Mouse (Mus musculus) midbrain, embryonic 13.5 days (tissue): ENCODE measurements at regions not wholly inside any gene's neighbourhood (a gene's known extent, or its start where the extent isn't known, plus 50 kb on each side); places are given as distances from the start of the nearest gene placed in this dataset.
A peak's percentile ranks its signal among the peaks of the same experiment; 100 is the strongest.

Source experiments
- ATAC-seq: fragments of 200-750 bp; cut with Nextera tagmentation; 2 replicates; pipeline ENCODE4 v1.8.0; 2017; ENCODE audit warnings: mild to moderate bottlenecking, moderate TSS enrichment, moderate library complexity
- H3K27ac ChIP-seq: fragments of 300-500 bp; sonication (generic); 2 replicates; pipeline ENCODE4 v1.5.1; 2015; ENCODE audit warnings: inconsistent platforms, mild to moderate bottlenecking, moderate library complexity
- H3K27me3 ChIP-seq: fragments of 300-500 bp; sonication (generic); 2 replicates; pipeline ENCODE4 v1.6.1; 2015; ENCODE audit warnings: mild to moderate bottlenecking, inconsistent platforms
- H3K36me3 ChIP-seq: fragments of 300-500 bp; sonication (generic); 2 replicates; pipeline ENCODE4 v1.6.1; 2015; ENCODE audit warnings: mild to moderate bottlenecking, inconsistent platforms
- H3K4me1 ChIP-seq: fragments of 300-500 bp; sonication (generic); replicated peaks from 2 replicates; pipeline ENCODE4 v1.6.1; 2015; ENCODE audit warnings: inconsistent platforms
- H3K4me2 ChIP-seq: fragments of 300-500 bp; sonication (generic); replicated peaks from 2 replicates; pipeline ENCODE4 v1.6.1; 2015; ENCODE audit warnings: moderate library complexity, mild to moderate bottlenecking, inconsistent platforms
- H3K4me3 ChIP-seq: fragments of 300-500 bp; sonication (generic); replicated peaks from 2 replicates; pipeline ENCODE4 v1.5.1; 2015; ENCODE audit warnings: mild to moderate bottlenecking, inconsistent platforms
- H3K9ac ChIP-seq: fragments of 300-500 bp; sonication (generic); replicated peaks from 2 replicates; pipeline ENCODE4 v1.6.1; 2015; ENCODE audit warnings: mild to moderate bottlenecking, inconsistent platforms
- H3K9me3 ChIP-seq: fragments of 300-500 bp; sonication (generic); 2 replicates; pipeline ENCODE4 v1.6.1; 2016; ENCODE audit warnings: mild to moderate bottlenecking, inconsistent platforms
- WGBS: fragments of 180-500 bp; shearing (Covaris S2); methylation state at CpG from one replicate; pipeline ENCODE4 v1.1.7; 2015; 5-methylcytosine and 5-hydroxymethylcytosine counted together

DNA sequence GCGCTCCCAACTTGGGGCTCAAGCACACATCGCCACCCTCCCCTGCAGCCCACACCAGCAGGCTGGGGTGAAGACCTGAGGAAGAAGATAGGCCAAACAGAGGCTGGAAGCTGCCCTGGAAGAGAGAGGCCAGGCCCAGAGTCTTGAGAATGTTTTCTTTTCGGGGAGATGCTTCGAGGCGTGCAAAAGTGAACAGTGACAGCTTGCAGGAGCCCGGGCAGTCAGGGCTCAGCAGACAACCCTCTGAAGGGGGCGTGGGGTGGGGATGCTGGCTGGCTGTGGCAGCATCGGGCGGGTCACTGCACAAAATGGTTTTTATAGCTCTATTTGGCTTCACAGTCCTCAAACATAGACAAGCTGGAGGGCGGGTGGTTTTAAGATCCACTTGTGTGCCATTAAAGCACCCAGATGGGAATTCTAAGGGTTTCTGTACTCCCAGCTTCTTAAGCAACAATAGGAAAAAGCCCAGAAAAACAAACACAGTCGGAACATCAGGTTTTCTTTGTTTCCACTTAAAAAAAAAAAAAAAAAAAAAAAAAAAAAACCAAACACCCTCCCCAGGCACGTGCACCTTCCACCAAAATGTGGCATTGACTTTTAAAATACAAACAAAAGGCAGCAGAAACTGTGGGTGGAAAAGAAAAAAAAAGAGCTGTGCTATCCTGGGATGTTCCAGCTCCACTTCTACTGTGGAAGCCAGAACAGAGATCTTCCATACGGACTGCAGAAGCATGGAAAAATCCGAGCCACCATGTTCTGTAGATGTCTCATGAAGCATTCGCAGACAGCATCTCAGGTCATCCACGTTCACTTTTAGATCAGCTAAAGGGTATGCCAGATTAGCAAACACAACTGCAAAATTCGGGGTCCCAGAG lies 123.5 kb downstream of the Ly86 start:
- peak overlapping the region; percentile 30 for H3K4me2 ChIP-seq
- no peaks in the 10 kb centered on the region for H3K36me3 ChIP-seq
- no peak overlapping the region; the same call in 1 of the 2 replicates for H3K4me3 ChIP-seq
- 53% methylated on average over 17 of the region's 17 CpGs for WGBS
- 0 out of 2 replicates have a peak, but pooled peaks cover 2% of the 10 kb centered on the region for H3K9me3 ChIP-seq
- H3K27me3 ChIP-seq = peaks cover 23% of the 10 kb centered on the region
- ATAC-seq = peak; percentile 43; the same call in 1 of the 2 replicates
- H3K27ac ChIP-seq = no peak overlapping the region
- 0 out of 2 replicates have a peak overlapping the region, but pooled peaks have one; percentile 39 for H3K9ac ChIP-seq
- H3K4me1 ChIP-seq = peaks cover 8% of the 10 kb centered on the region

DNA sequence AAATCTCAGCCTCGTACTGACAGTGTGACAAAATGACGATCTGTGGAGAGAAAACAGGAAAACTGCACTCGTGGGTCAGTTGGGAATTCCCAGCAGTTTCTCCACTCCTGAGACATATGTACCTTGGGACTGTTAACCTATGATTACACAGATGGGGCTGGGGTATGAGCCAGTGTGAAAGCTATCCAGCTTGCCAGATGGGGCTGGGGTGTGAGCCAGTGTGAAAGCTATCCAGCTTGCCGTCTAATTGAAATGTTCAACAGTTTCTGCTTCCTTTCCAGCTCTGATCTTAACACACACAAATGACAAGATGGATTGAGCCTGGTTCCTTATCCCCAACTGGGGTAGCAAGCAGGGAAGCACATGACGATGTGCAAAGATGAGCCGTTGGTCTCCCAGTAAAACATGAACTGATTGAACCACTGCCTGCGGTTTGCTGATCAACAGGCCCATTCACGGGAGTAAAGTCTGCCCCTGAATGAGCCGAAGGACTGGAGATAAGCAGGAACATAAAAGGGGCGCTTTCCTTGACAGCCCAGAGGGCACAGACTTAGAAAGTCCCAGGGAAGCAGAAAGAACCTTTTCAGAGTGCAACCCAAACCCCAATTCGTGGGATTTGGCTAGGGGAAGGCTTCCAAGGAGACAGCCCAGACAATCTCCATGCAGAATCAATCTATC lies 125.4 kb downstream of the Ly86 start:
- no peak for ATAC-seq
- Histone ChIP-seq H3K4me3 (no peak overlapping the region), H3K9me3 (0 out of 2 replicates have a peak, but pooled peaks cover 2% of the 10 kb centered on the region), H3K9ac (no peak overlapping the region), H3K27ac (no peak overlapping the region), H3K4me1 (peaks cover 8% of the 10 kb centered on the region), H3K36me3 (no peaks in the 10 kb centered on the region), H3K4me2 (no peak overlapping the region), H3K27me3 (peaks cover 30% of the 10 kb centered on the region)
- WGBS = 65% methylated on average over 11 of the region's 11 CpGs

DNA sequence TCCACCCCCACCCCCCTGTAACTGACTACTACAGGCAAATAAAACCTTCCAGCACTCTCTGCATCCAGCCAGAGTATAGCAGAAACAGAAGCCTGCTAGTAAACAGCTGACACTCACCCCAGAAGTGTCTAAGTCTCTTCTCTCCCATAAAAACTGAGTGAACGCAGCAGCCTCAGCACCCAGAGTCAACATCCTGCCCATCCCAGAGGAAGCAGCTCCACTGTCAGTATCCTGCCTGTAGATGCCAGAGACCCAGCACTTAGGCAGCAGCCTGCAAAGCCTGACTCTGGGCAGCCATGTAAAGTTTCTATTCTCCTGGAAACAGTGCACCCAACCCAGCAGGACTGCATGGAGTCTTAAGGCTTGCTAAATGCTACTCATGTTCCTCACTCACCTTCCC lies 128.4 kb downstream of the Ly86 start:
- Histone ChIP-seq H3K4me3 (no peak overlapping the region), H3K4me1 (peaks cover 16% of the 10 kb centered on the region), H3K27ac (no peak overlapping the region), H3K9me3 (0 out of 2 replicates have a peak, but pooled peaks cover 2% of the 10 kb centered on the region), H3K27me3 (peaks cover 26% of the 10 kb centered on the region), H3K36me3 (no peaks in the 10 kb centered on the region), H3K4me2 (no peak overlapping the region), H3K9ac (no peak overlapping the region)
- 70% methylated on average over 1 of the region's 1 CpGs for WGBS
- no peak for ATAC-seq

DNA sequence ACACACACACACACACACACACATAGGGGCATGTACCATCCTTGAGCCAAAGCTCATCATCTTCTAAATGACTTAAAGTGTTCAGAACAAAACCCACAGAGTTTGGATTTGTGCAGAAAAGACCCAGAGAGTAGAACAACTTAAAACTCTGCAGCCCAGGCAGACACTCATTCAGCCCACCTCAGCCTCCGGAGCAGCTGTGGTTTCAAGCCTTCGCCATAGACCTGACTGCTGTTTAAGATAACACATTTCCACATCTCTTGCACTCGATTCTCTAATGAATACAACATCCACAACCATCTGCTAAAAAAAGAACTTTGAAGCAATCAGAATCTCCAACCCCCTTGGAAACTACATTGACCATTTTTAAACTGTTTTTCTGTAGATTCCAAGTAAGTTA lies 130.8 kb downstream of the Ly86 start:
- ATAC-seq = no peak
- no peak overlapping the region for H3K4me2 ChIP-seq
- no peak overlapping the region for H3K27ac ChIP-seq
- H3K4me3 ChIP-seq = no peak overlapping the region
- peaks cover 30% of the 10 kb centered on the region for H3K27me3 ChIP-seq
- 75% methylated on average over 3 of the region's 3 CpGs for WGBS
- H3K9me3 ChIP-seq = 0 out of 2 replicates have a peak, but pooled peaks cover 2% of the 10 kb centered on the region
- H3K36me3 ChIP-seq = no peaks in the 10 kb centered on the region
- H3K9ac ChIP-seq = no peak overlapping the region
- H3K4me1 ChIP-seq = peaks cover 15% of the 10 kb centered on the region

DNA sequence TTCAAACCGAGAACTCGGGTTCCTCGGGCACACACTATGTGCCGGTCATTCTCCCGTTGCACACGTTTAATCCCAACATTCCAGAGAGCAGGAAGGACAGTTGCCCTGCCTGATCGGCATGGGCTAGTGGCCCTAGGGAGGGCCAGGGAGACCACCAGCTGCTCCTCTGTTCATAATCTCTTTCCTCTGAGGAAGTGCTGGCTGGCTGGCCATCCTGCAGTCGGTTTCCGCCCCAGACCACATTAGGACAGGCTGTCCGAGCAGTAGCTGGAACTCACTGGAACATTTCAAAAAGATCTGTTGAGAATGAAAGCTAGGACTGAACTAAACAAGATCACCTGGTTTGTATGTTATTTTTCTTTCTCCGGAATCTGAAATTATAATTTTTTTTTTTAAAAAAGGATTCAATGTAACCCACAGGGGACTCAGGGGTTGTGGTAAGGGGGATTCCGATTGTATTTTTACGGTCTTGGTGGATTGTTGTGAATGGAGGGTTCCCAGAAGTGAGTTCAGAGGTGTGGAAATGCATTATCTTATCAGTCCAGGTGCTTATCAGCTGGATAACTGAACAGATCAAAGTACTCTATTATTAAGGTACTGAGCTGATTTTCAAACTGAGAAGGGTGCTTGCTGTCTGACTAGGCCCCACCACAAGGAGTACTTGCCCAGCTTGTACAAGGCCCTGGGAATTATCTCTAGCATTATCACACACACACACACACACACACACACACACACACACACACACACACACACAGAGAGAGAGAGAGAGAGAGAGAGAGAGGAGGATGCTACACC lies 131.4 kb downstream of the Ly86 start:
- Histone ChIP-seq H3K4me3 (no peak overlapping the region), H3K27ac (no peak overlapping the region), H3K9ac (no peak overlapping the region), H3K4me2 (no peak overlapping the region), H3K4me1 (peaks cover 15% of the 10 kb centered on the region), H3K9me3 (0 out of 2 replicates have a peak, but pooled peaks cover under 1% of the 10 kb centered on the region), H3K36me3 (no peaks in the 10 kb centered on the region), H3K27me3 (peaks cover 31% of the 10 kb centered on the region)
- no peak for ATAC-seq
- WGBS = 52% methylated on average over 13 of the region's 13 CpGs

DNA sequence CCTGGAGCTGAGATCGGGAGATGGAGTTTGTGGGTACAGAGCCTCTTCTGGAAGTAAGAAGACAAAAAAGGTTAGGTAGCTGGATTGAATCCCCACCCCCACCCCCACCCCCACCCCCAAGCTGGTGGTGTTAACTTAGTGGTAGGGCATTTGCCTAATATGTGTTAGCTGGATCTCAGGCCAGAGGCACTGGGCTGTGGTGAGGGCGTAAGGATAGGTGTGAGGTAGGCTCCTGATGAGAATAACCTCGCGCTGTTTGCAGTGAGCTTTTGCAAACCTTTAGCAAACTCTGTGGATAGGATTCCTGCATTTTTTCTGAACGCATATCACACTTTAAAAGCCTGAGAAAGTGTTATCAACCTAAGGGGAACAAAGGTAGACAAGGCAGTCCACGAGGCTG lies 132.3 kb downstream of the Ly86 start:
- H3K9ac ChIP-seq = no peak overlapping the region
- WGBS = 23% methylated on average over 6 of the region's 6 CpGs
- peak overlapping the region; percentile 4; the same call in 1 of the 2 replicates for H3K4me3 ChIP-seq
- H3K4me2 ChIP-seq = peak overlapping the region; percentile 46
- peaks cover 33% of the 10 kb centered on the region for H3K27me3 ChIP-seq
- no peaks in the 10 kb centered on the region for H3K9me3 ChIP-seq
- peak; percentile 37; the same call in 1 of the 2 replicates for ATAC-seq
- H3K27ac ChIP-seq = no peak overlapping the region
- H3K4me1 ChIP-seq = peaks cover 15% of the 10 kb centered on the region
- H3K36me3 ChIP-seq = no peaks in the 10 kb centered on the region

DNA sequence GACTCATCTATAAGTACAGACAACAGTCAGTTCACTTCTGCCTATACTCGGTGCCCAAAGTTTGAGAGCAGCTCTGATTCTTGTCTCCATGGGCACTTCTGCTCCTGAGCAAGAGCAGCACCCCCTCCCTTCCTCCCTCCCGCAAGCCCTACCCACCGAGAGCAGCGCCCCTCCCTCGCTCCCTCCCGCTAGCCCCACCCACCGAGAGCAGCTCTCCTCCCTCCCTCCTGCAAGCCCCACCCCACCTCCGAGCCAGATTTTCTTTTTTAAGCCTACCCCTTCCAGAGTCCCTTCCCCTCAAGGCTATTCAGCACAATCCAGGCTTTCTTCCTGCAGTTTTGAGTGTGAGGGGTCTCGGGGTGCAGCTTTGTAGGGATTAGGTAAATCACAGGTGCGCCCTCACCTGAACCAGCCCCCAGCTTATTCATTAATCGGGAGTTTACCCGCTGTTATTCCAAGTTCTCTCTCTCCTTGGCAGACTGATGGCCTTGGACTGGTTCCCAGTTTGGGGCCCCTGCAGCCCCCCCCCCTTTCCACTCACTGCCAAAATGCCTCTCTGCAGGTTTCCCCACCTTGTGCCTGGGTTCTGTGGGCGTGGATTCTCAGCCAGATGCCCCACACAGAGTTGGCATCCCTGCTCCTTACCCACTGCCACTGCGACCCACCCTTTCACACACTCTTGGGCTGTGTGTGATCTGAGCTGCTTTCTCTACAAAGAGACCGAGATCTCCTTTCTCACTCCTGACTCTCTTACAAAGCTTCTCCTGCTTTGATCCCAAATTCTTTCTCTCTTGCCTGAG lies 132.9 kb downstream of the Ly86 start:
- Histone ChIP-seq H3K27me3 (peaks cover 33% of the 10 kb centered on the region), H3K9me3 (no peaks in the 10 kb centered on the region), H3K27ac (no peak overlapping the region), H3K36me3 (no peaks in the 10 kb centered on the region), H3K4me2 (peak overlapping the region; percentile 46), H3K4me1 (peaks cover 16% of the 10 kb centered on the region), H3K4me3 (peak overlapping the region; percentile 4), H3K9ac (no peak overlapping the region)
- WGBS = 4% methylated on average over 15 of the region's 15 CpGs
- ATAC-seq = peak; percentile 63

DNA sequence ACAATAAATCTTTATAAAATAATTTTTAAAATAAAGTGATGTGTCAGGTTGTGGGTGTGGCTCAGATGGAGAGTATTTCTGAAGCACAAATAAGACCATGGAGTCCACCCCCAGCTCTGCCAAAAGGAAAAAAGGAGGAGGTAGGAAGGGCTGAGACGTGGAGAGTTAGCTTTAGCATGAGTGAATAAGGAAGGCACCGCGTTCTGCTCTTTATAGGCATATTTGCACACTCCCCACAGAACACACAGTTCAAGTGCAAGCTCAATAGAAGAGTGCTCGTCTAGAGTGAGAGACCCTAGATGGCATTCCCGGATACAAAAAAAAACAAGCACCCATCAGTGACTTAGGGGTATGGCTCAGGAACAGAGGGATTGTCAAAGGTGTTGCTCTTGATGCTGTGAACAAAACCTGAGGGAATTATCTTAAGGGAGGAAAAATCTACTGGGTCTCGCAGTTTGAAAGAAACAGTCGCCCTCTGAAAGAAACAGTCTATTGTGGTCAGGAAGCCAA lies 134.2 kb downstream of the Ly86 start:
- Histone ChIP-seq H3K27ac (no peak overlapping the region), H3K9ac (no peak overlapping the region), H3K36me3 (no peaks in the 10 kb centered on the region), H3K27me3 (peaks cover 33% of the 10 kb centered on the region), H3K4me3 (no peak overlapping the region), H3K4me1 (peaks cover 26% of the 10 kb centered on the region), H3K4me2 (no peak overlapping the region), H3K9me3 (no peaks in the 10 kb centered on the region)
- no peak for ATAC-seq
- 78% methylated on average over 7 of the region's 7 CpGs for WGBS

DNA sequence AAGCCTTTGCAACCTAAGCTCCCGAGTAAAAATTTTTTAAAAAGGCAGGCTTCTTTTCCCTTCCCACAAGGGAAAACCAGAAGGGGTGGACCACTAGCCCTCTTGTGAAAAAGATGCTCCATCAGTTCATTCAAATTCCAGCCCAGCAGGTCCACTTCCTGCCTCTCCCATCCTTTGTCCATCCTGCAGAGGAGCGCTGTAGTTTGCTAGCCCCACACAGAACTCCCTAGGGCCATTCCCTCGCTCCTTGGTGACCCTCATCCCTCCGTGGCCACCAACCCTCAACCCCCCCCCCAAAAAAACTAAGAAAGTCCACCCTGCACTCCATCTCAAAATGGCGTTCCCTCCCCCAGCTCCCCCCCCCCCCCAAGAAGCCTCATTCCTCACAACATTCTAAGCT lies 136.5 kb downstream of the Ly86 start:
- peaks cover 23% of the 10 kb centered on the region for H3K4me1 ChIP-seq
- no peak overlapping the region for H3K4me2 ChIP-seq
- 55% methylated on average over 5 of the region's 5 CpGs for WGBS
- H3K4me3 ChIP-seq = no peak overlapping the region
- peaks cover 18% of the 10 kb centered on the region for H3K27me3 ChIP-seq
- ATAC-seq = no peak
- no peak overlapping the region for H3K9ac ChIP-seq
- no peaks in the 10 kb centered on the region for H3K9me3 ChIP-seq
- H3K27ac ChIP-seq = no peak overlapping the region
- no peaks in the 10 kb centered on the region for H3K36me3 ChIP-seq

DNA sequence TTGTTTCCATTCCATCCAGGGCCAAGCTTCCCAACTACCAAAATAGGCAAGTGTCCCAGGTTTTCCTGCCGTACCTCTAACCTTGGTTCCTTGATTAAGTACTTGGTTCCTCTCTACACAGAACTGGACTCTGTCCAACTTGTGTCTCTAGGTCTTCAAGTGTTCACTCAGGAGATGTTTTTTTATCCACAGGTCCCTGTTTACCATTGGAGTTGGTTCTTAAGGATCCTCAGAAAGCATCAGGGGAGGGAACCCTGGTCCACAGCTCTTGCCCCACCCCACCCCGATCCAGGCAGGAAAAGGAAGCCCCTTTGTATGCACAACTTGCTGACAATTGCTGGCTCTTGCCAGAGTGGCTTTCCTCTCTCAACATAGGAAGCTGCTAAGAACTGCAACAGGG lies 137.0 kb downstream of the Ly86 start:
- WGBS = 74% methylated on average over 2 of the region's 2 CpGs
- no peak overlapping the region for H3K27ac ChIP-seq

DNA sequence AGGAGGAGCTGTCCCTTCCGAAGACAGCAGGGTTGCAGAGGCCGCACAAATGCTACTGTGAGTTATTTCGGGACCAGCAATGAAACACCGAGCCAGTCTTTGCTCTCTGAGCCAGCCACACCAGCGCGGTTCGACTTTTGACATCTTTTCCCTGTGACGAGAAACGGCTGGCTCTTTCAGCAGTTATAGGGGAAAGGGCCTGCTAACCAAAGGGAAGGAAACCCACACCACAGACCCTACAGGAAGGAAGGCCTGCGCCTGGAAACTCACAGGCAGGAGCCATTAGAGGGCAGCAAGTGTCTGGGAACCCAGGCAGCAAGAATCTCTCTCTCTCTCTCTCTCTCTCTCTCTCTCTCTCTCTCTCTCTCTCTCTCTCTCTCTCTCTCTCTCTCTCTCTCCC lies 137.6 kb downstream of the Ly86 start:
- Histone ChIP-seq H3K4me1 (peaks cover 19% of the 10 kb centered on the region), H3K4me2 (peak overlapping the region; percentile 51), H3K9me3 (no peaks in the 10 kb centered on the region), H3K27me3 (peaks cover 15% of the 10 kb centered on the region), H3K9ac (0 out of 2 replicates have a peak overlapping the region, but pooled peaks have one; percentile 14), H3K4me3 (no peak overlapping the region), H3K27ac (0 out of 2 replicates have a peak overlapping the region, but pooled peaks have one; percentile 60), H3K36me3 (no peaks in the 10 kb centered on the region)
- peak; percentile 59 for ATAC-seq
- WGBS = 22% methylated on average over 10 of the region's 10 CpGs

More for the DNA sequence above, 137.0 kb downstream of the Ly86 start:
- H3K36me3 ChIP-seq = no peaks in the 10 kb centered on the region
- peaks cover 23% of the 10 kb centered on the region for H3K4me1 ChIP-seq
- no peak overlapping the region for H3K4me3 ChIP-seq
- H3K9ac ChIP-seq = no peak overlapping the region
- peaks cover 17% of the 10 kb centered on the region for H3K27me3 ChIP-seq
- H3K4me2 ChIP-seq = no peak overlapping the region
- no peaks in the 10 kb centered on the region for H3K9me3 ChIP-seq
- no peak for ATAC-seq
